Mouse (Mus musculus) right cerebral cortex, adult 18-20 months (tissue): ENCODE measurements around the gene Arhgap24.

ENCODE experiments used
- DNase-seq: peaks from one replicate; pipeline ENCODE4 v3.0.0; 2022; ENCODE audit warnings: mixed read lengths

Arhgap24 gene

DNA sequence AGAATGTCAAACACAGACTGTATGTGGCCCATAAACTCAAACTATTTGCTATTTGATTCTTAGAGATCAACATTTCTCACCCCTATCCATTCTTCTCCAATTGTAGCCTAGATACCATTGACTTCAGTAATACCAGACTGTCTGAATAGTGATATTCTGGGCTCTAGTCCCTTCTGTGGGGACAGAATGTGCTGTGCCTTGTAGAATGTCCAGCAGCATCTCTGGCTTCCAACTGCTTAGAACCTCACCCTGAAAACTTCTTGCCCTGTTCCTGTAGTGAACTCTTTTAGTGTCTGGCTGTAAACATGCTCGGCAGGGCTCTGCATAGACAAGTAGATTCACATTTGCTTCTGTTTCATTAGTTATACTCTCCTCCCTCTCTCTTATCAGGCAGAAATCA is 110.2 kb downstream of the Arhgap24 start:
- DNase-seq: no peak

DNA sequence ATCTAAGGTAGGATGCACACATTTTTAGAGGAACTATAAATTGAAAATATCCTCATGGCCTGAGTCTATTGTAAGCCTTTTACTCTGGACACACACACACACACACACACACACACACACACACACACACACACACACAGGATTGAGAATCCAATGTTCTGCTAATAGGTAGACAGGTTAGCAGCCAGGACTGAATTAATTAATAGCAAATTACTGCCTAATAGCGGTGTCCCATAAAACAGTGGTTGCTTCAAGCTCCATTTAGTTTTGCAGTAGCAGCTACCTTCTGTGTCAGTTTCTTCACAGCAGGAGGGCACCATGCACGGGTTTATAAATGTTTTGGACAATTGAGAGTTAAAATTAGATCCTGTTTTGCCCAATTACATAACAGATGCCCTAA is 111.9 kb downstream of the Arhgap24 start:
- DNase-seq: no peak

DNA sequence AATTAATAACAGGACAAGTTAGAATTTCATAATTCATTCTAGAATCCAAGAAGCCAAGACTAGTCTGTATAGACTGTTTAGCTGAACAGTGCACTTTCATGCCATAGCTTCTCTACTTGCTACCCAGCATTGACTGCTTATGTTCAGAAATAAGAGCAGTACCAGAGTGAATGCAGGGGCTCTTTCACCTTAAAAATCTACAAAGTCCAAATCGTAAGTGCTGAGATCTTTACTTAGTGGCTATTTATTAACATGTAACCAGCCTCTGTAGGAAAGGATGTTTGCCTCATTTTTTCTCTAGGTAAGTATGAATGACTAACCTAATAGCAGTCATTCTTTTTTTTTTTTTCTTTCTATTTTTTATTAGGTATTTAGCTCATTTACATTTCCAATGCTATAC is 117.9 kb downstream of the Arhgap24 start:
- no peak for DNase-seq

DNA sequence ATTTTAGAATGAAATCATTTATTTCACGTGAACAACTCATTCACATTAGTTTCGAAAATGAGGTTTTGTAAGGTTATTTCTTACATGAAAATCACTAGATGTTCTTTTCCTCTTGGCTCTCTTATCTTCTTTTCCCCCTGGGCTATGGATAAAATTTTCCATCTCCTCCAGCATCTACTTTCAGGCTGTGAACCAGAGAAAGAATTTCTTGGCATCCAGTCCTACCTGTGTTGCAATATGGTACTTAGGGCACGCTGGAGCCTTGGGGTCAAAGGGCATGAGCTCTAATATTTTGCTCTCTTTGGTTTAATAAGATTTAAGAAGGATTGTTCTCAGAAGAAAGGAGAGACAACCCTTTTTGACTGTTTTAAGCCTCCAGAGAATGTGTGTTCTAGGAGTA is 132.4 kb downstream of the Arhgap24 start:
- DNase-seq: no peak

DNA sequence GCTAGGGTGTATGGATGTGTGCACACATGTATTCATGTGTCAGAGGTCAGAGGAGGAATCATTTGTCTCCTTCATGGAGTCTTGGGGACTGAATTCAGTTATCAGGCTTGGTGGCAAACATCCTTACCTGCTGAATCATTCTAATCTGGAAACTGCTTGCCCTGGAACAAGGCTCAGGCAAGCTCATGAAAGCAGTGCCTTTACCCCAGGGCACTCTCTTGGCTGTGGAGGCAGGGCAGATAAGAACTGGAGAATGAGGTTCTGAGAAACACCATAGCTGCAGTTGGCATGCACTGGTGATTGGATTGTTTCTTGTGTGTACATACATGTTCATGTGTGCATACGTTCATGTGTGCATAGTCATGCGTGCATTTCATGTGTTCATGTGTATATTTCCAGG is 132.9 kb downstream of the Arhgap24 start:
- no peak for DNase-seq

DNA sequence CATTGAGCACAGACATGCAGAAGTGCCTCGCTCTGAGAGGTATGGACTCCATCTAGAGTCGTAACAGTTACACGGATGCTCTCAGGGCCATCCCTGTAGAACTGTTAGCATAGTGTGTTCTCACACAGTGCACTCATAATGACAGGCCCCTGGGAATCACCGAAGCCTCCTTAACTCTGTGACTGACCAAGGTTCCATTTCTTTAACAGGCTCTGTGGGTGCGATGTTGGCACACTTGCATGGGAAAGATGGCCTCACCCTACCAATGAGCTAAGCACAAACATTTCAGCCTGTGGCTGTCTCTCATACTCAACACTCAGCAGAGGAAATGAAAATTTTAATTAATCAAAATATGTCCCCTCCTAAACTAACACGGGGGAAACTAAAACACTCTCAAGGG is 134.1 kb downstream of the Arhgap24 start:
- DNase-seq: no peak

DNA sequence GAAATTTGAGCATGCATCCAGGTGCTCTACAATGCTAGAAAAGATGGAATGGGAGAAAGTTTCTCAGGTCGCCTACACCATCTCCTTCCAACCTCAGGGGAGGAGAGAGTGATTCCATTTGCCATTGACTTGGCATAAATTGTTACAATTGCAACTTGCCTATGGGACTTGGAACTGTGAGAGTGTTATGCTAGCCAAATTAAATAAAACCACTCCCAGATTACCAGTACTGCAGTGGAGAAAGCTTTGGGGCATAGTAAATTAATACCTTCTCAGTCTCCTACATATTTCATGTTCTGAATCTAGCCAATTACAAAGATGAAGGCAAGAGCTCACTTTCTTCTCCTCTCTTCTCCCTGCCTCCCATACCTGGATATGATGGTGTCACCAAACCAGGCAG is 139.8 kb downstream of the Arhgap24 start:
- DNase-seq: no peak

DNA sequence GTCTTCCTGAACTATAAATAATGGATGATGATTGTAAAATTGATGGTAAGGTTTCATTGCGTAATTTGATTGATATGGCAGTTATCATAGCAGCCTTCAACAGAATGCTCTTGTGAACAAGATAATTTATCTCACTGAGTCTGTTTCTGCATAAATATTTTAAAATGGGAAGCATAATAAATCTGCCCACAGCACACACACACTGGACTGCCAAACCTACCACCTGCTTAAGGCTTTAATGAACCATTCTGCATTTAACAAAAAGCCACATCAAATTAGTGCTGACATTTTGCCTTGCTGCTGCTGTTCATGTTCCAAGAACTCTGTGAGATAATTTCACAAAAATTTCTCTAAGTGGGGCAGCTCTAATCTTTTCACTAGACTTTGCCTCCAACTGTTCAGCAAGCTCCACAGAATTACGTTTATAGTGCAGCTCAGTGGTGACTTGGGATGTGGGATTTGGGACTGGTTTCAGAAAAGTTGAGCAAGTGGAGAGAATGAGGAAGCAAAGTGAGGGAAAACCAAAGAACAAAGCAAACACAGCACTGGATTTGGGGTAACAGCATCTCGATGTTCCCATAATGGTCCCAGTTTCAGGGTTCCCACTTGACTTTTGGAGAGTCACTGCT is 142.7 kb downstream of the Arhgap24 start:
- DNase-seq: no peak

DNA sequence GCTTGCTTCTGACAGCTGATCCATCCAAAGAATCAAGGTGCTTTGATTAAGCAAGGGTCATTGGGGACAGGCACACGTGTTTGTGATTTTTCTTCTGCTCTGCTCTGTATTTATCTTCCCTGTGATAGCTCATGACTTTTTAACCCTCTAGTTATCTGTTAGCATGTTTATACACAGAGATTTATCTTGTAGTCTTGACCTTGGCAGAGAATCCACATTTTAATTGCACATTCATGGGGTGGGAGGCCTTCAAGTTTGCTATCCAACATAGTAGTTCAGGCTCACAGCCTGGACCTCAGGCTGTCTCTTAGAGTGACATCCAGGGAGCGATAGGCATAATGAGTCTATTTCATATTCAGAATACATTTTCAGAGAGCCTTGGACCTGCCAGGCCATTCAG is 145.5 kb downstream of the Arhgap24 start:
- DNase-seq: no peak

DNA sequence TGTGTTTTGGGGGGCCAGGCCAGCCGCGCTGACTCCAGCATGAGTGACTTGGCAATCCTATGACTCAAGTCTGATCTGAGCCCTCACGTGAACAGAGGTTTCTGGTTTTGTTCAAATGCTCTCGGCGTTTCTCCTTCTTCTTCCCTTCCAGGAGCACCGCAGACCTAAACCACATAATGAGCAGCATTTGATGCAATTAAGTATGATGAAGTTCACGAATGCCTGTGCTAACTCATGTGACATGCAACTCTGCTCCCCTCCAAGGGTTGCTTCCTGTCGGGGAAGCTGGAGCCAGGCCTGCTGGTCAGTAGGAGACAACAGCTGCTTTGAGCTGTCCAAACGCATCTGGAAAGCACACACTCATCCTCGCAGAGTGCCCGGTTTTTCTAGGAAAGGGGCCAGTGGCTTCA is 148.2 kb downstream of the Arhgap24 start:
- no peak for DNase-seq

DNA sequence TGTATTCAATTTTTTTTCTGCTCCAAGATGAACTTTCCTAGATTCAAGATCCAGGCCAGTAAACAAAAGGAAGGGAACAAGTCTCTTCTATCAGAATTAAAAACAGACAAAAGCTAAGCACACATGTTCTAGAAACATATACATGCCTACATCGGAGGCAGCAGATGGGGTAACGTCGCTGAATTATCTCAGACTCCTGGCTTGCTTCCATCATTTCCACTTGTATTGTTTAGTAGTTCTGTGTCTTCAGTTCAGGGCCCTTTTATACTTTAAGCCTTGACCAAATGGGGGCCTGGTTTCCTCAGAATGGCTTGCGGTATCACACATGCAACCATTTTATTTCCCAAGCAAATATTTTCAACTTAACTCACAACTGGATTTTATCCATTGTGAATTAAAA is 154.4 kb downstream of the Arhgap24 start:
- no peak for DNase-seq

DNA sequence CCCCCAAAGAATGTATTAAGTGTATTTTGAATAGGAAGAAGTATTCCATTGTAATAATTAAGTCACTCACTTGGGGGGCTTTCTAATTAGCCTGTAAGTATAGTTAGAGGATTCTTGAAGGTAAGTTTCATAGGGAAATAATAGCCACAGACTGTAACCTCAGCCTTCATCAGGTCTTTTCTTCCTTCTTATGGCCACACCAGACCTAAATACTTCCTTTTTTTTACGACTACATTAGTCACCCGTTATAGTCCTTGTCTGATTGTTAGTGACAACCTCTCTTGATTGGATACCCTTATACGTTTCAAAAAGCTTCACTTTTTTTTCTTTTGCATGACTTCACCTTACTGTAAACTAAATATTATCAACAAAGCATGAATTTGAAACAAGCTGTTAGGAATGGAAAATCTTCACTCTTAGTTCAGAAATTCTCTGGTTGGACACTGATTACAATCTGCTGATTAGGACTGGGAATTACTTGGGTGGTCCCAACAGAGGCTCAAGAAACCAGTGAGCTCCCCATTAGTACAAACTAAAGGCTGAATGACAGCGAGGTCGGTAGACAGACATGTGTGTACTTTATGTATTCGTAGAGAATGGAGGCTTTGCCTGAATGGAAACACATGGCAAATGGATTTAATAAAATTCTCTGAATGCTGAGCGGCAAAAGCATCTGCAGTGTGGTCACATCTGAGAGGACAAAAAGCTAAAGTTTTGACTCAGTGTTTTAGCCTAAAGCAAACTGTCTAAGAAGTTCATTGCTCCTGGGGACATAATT is 158.8 kb downstream of the Arhgap24 start:
- no peak for DNase-seq

DNA sequence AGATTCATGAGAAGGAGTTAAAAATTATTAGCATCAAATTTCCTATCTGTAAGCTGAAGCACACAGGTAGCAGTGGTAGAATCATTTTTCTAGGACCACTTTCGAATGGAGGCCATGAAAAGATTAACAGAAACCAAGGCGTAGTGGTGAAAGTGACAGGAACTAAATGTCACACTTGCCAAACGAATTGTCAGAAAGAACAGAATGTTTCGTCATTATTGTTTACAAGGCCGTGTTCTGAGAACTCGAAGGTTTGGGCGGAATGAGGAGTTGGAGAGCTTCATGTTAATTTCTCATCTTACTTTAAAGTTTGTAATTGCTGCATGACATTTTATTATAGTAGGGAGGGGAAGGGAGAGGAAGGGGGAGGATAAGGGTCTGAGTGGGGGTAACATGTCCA is 162.2 kb downstream of the Arhgap24 start:
- DNase-seq: no peak

DNA sequence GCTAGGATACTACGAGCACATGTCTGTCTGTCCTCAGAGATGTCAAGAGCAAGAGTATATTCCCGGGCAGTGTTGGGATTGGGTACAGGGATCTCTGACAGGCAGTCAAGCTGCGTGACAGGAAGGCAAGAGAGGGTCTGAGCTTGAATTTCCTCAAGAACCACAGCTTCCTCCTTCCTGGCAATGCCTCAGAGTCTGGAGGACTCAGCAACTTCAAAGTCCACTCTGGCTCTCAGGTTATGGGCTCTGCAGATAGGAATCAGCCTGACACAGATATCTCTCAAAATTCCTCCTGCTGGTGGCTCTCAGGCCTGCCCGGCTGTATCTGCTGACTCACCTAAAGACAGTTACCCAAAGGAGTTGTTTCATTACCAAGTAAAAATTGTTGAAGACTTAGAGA is 162.6 kb downstream of the Arhgap24 start:
- no peak for DNase-seq

DNA sequence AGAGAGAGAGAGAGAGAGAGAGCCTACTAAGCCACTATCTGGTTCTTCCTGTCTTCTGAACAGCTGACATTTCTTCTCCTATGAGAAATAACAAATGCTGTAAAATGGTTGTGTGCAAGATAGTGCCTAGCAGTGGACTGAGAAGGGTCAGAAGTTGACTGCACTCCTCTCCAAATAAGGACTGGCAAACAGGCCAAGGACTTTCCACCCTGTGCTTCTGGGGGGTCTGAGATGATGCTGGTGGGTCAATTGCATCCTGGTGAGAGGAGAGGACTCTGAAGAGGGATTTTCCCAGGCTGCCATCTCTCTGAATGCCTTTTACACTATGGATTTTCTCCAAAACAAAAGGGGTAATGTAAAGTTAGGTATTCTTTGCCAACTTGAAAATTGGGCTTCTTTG is 177.9 kb downstream of the Arhgap24 start:
- DNase-seq: no peak

DNA sequence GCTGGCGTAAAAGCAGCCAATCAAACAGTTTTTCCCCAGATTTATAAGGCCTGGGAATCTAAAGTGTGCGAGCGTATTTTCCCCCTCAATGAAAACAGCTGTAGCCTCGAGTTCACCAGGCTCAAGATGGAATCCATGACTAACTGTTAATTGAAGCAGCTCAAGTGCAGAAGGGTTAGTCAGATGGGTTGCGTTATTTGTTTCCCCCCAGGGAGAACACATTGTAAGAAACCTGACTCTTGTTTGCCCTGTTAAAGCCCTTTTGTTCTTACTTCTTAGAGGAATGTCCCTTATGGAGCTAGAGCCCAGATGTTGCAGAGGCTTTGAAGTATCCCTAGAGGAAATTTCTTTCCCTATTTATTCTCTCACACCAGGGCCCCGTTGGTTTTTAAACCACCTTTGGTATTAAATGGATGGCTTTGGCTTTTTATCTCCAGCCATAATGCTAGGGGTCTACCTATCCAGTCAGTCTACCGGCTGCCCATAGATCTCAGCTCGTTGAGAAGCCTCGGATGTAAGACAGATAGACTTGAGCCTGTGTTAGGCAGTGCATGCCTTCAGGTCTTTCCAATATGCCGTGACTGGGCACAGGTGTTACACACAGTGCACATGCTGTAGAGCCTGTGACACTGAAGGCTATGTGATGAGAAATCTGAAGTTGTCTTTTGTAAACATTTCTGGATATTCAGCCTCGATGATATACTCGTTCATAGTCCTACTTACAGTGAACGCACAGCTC is 184.0 kb downstream of the Arhgap24 start:
- no peak for DNase-seq

DNA sequence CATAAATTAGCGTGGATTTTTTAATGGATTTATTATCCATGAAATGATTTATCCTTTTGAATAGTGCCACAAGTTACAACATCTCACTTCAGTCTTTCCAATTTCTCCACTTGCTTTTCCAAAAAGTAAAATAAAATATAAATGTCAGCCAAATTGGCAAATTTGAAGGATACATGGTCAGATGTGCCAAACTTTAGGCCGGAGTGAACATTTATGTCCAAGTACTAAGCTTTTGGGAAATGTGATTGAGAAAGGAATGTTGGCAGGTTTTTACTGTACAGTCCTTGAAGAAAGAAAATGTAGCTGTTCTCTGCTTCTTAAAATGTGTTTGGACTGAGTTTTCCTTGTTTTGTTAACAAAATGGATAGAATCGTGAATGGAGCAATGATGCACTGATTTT is 185.7 kb downstream of the Arhgap24 start:
- no peak for DNase-seq

DNA sequence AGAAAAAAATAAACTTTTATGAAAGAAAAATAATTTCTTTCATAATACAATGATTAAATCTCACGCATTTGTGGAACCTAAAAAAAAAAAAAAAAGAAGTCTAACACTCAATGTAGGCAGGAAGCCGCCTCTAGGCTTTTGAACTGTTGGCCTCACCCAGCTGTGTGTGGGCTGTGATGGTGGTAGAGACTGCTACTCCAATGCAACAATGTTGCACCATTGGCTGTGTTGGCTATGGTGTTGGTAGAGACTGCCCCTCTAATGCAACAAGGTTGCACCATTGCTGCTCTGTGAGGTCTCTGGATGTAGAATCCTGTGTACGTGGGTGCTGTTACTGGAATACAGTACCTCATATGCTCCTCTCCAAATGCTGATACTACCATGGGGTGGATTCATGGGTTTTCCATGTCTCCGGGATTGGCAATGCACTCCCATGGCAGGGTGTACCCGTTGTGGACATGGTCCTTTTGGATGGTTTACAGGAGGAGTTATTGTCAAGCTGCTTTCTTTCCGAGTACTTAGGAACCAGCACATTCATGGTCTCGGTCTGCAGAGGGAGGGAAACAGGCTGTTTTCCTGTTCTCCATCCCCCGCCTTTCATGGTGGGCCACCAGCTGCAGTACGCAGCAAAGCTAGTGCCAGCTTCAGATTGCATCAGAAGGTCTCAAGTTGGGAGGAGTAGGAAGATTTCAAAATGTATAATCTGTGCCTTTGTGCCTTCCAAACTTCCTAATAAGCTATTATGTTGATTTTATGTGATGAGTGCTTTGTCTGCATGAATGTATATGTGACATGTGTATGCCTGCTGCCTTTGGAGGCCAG is 186.8 kb downstream of the Arhgap24 start:
- no peak for DNase-seq

DNA sequence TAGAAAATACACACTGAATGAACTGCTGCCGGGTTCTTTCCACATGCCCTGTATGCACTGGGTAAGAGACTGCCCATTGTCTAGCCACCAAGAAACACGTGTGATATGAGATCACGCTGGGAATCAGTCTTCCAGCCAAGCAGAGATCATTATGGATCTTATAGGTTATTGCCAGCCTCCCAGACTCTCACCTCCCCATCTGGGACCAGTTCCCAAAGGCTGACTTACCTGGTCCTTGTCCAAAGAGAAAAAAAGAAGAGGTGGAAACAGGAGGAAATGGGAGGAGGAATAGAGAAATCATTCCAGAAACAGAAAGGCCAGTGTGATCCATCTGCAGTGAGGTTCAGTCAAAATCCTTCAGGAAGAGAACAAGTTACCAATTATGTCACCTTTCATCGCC is 189.0 kb downstream of the Arhgap24 start:
- DNase-seq: no peak

DNA sequence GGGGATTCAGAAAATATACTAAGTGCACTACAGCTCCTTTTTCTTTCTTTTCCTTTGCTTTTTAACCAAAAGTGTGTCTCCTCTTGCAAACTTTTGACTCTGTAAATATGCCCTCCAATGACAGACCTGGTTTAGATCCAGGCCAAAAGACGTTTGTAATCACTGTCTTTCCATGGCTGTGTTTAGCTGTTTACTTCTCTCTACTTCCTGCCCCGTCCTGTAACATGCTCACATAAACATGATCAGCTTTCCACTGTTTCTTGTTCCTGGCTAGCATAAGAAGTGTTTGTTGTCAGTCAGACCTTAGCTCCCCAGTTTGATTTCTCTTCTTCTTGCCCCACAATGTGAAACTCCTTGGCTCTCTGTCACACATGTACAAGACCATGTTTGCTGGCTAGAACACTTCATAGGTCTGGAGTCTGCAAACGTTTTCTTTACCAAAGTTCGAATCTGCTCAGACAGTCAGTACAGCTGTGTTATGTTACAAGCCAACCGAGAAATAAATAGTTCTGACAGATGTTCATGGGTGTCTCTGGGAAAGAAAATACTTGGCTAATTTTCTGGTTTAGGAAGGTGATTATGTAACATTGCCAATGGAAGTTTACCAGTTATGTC is 189.6 kb downstream of the Arhgap24 start:
- DNase-seq: no peak

DNA sequence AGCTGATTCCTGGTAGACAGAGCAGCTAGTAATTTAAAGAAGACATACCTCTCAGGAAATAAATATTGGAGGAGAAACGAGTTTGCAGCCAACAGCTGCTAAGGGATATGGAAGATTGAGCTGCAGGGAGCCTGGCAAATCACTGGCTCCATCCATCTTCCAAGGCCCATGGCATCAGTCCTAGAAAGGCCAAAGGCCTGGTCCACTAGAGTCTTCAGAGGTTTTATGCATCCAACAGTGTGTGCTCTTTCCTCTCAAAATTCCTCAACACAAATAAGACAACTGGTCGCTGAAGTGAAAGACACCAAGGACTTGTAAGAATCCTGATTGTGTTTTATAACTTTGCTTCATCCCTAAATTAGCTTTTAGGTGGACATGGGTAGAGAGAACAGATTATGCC is 194.1 kb downstream of the Arhgap24 start:
- no peak for DNase-seq

DNA sequence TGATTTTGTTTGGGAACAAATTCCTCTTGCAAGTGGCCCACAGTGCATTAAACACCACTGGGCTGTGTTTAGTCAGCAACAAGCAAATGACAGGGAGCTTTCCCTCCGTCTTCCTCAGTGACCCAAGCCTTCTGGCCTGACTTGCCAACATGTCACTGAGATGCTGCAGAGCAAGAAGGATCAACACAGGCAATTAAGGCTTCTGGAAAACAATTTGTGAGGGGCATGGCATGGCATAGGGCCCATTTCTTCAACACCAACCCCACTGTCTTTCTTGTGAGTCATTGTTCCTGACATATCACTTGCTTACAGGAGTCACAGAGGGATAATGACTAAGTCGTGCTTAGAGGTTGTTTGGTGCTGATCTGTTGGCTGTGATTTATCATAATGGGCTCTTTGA is 196.0 kb downstream of the Arhgap24 start:
- DNase-seq: no peak

DNA sequence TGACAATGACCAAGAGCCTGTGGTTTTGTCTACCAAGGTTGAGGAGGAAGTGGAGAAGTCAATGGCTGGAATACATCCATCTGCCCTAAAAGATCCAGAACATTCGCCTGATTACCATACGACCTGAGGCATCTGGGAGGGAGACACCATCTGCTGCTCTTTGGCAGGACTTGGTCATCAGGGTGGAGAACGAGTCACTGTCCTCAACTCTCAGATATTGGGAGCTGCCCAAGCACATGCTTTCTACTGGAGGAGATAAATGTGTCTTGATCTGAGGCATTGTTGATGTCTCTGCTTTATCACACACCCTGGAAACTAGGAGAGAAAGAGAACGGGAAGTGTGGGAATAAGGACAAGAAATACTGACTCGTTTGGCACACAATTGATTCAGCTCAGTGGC is 206.5 kb downstream of the Arhgap24 start:
- DNase-seq: no peak
